In genomic region chr16:38295349-38295930, GRCm38 (mm10) we compare ENCODE assay signal across 11 mouse cellular contexts. TPM values are rescaled to one million over a fixed set of nuclear protein-coding genes. Genes with fewer than 3 reads are reported as not detected.
DNase-seq lines count a peak whose midpoint lies in the region; ATAC-seq and TF ChIP-seq lines count a peak whose summit lies in the region.
"Had no signal": no experiment of that assay in that cellular context is flagged by ENCODE, and none has a peak within 500 bp of the region (broad histone marks: within the 10 kb centered on the region; RNA-seq: fewer than 3 reads in every experiment).

No protein-coding gene starts in this region.

- no peak overlapping the region for H3K4me2 ChIP-seq in midbrain, postnatal 0 days (ENCODE audit: low read depth, low read length, poor library complexity, severe bottlenecking)
- H3K4me2 ChIP-seq in stomach, embryonic 16.5 days (ENCODE audit: low read depth, low read length): peak overlapping the region; percentile 16; the same call in 1 of the 2 replicates

- H3K9ac ChIP-seq in midbrain, postnatal 0 days (replicated peaks; ENCODE audit: low read length, poor library complexity, severe bottlenecking): no peak overlapping the region
- no peak overlapping the region for H3K9ac ChIP-seq in stomach, embryonic 16.5 days (ENCODE audit: low read length)

- no peaks in the 10 kb centered on the region for H3K27me3 ChIP-seq in midbrain, postnatal 0 days (ENCODE audit: insufficient read depth, low read length)
- H3K27me3 ChIP-seq in midbrain, embryonic 10.5 days (ENCODE audit: low read depth, poor library complexity, severe bottlenecking): no peaks in the 10 kb centered on the region
- H3K27me3 ChIP-seq in stomach, embryonic 16.5 days (ENCODE audit: control insufficient read depth, insufficient read depth, low read length): no peaks in the 10 kb centered on the region

- no peak overlapping the region for H3K4me3 ChIP-seq in midbrain, postnatal 0 days (ENCODE audit: low read depth, low read length)
- H3K4me3 ChIP-seq in midbrain, embryonic 10.5 days: no peak overlapping the region
- no peak overlapping the region for H3K4me3 ChIP-seq in stomach, embryonic 16.5 days (replicated peaks; ENCODE audit: low read length)

- intact Hi-C loops in gastrocnemius, postnatal 14 days (cut with DNase I; ENCODE audit: low total_unique reads): no loop called here

- H3K36me3 ChIP-seq in midbrain, postnatal 0 days (ENCODE audit: insufficient read depth, low read length): no peaks in the 10 kb centered on the region
- H3K36me3 ChIP-seq in midbrain, embryonic 10.5 days: no peaks in the 10 kb centered on the region
- no peaks in the 10 kb centered on the region for H3K36me3 ChIP-seq in stomach, embryonic 16.5 days (ENCODE audit: control insufficient read depth, insufficient read depth, low read length)

- ATAC-seq in midbrain, postnatal 0 days (ENCODE audit: low FRiP score): no peak
- ATAC-seq in stomach, embryonic 16.5 days (ENCODE audit: insufficient read depth, low FRiP score): peak; percentile 69
- ATAC-seq: forebrain, embryonic 14.5 days had no signal

- no peak overlapping the region for H3K27ac ChIP-seq in midbrain, postnatal 0 days (ENCODE audit: low read depth, low read length)
- no peak overlapping the region for H3K27ac ChIP-seq in midbrain, embryonic 10.5 days (replicated peaks)
- peak overlapping the region; percentile 89 for H3K27ac ChIP-seq in stomach, embryonic 16.5 days (ENCODE audit: low read length)

- no peaks in the 10 kb centered on the region for H3K9me3 ChIP-seq in midbrain, postnatal 0 days (ENCODE audit: low read length)
- H3K9me3 ChIP-seq in midbrain, embryonic 10.5 days (replicated peaks): no peaks in the 10 kb centered on the region
- no peaks in the 10 kb centered on the region for H3K9me3 ChIP-seq in stomach, embryonic 16.5 days (replicated peaks; ENCODE audit: control insufficient read depth, low read length)

- WGBS in midbrain, postnatal 0 days: 52% methylated on average over 5 of the region's 5 CpGs
- WGBS in midbrain, embryonic 10.5 days: 70% methylated on average over 5 of the region's 5 CpGs
- 30% methylated on average over 5 of the region's 5 CpGs for WGBS in stomach, embryonic 16.5 days

- peak; percentile 3 for DNase-seq in cerebellum, adult 9-10 months
- no peak for DNase-seq in cerebellum, adult 11-12 months
- DNase-seq in midbrain, postnatal 0 days (ENCODE audit: low spot score): no peak
- no peak for DNase-seq in midbrain, embryonic 10.5 days (ENCODE audit: low spot score)
- DNase-seq in kidney, adult 9 months: peak; percentile 79
- no peak for DNase-seq in thymus, postnatal 36 days
- no peak for DNase-seq in gastrocnemius, postnatal 14 days

- TF ChIP-seq CTCF in midbrain, postnatal 0 days (IDR thresholded peaks at IDR 0.05): peak; percentile 48

- H3K4me1 ChIP-seq in midbrain, postnatal 0 days (ENCODE audit: insufficient read depth, low read length): no peaks in the 10 kb centered on the region
- no peaks in the 10 kb centered on the region for H3K4me1 ChIP-seq in midbrain, embryonic 10.5 days
- H3K4me1 ChIP-seq in stomach, embryonic 16.5 days (ENCODE audit: control insufficient read depth, insufficient read depth, low read length): no peaks in the 10 kb centered on the region

RNA-seq across cellular contexts. Expression of gene Nr1i2, which starts 0.8 kb away (rescaled TPM):
- total RNA-seq in midbrain, postnatal 0 days (2014; rRNA removed): not detected in 2 replicates
- polyA plus RNA-seq in midbrain, postnatal 0 days (2015; fragmentation: Nextera tagmentation; extraction: Ambion mirVana): not detected in 2 replicates
- not detected in 2 replicates for polyA plus RNA-seq in midbrain, embryonic 10.5 days (2016; fragmentation: Nextera tagmentation; extraction: Ambion mirVana)
- 8.6 and 9.2 TPM in 2 replicates for polyA plus RNA-seq in stomach, embryonic 16.5 days (2015; fragmentation: Nextera tagmentation; extraction: Ambion mirVana)
- total RNA-seq in gastrocnemius, postnatal 14 days (2021): not detected
- total RNA-seq: hematopoietic stem cell, adult 5-6 weeks had no signal
- polyA plus RNA-seq: forebrain, embryonic 14.5 days; limb, embryonic 11.5 days had no signal

RNA-seq across cellular contexts. Expression of gene Maats1, which starts 46.5 kb away (rescaled TPM):
- total RNA-seq in midbrain, postnatal 0 days (2014; rRNA removed): 1.2 and 2.1 TPM in 2 replicates
- 1.0 and 1.5 TPM in 2 replicates for polyA plus RNA-seq in midbrain, postnatal 0 days (2015; fragmentation: Nextera tagmentation; extraction: Ambion mirVana)
- 0.78 and 0.98 TPM in 2 replicates for polyA plus RNA-seq in midbrain, embryonic 10.5 days (2016; fragmentation: Nextera tagmentation; extraction: Ambion mirVana)
- polyA plus RNA-seq in stomach, embryonic 16.5 days (2015; fragmentation: Nextera tagmentation; extraction: Ambion mirVana): 0.15 TPM in 1 of 2 replicates, not detected in the other
- not detected for total RNA-seq in gastrocnemius, postnatal 14 days (2021)
- total RNA-seq: hematopoietic stem cell, adult 5-6 weeks had no signal

RNA-seq across cellular contexts. Expression of gene Cox17, which starts 51.4 kb away (rescaled TPM):
- total RNA-seq in midbrain, postnatal 0 days (2014; rRNA removed): 14.5 and 15.0 TPM in 2 replicates
- polyA plus RNA-seq in midbrain, postnatal 0 days (2015; fragmentation: Nextera tagmentation; extraction: Ambion mirVana): 65.3 and 66.1 TPM in 2 replicates
- 129 and 140 TPM in 2 replicates for polyA plus RNA-seq in midbrain, embryonic 10.5 days (2016; fragmentation: Nextera tagmentation; extraction: Ambion mirVana)
- polyA plus RNA-seq in stomach, embryonic 16.5 days (2015; fragmentation: Nextera tagmentation; extraction: Ambion mirVana): 151 and 186 TPM in 2 replicates
- total RNA-seq in gastrocnemius, postnatal 14 days (2021): 100 to 1,000 TPM; 134 to 137 TPM

RNA-seq across cellular contexts. Expression of gene Gm21987, which starts 51.4 kb away (rescaled TPM):
- total RNA-seq in midbrain, postnatal 0 days (2014; rRNA removed): not detected in 2 replicates
- not detected in 2 replicates for polyA plus RNA-seq in midbrain, postnatal 0 days (2015; fragmentation: Nextera tagmentation; extraction: Ambion mirVana)
- polyA plus RNA-seq in midbrain, embryonic 10.5 days (2016; fragmentation: Nextera tagmentation; extraction: Ambion mirVana): not detected in 2 replicates
- polyA plus RNA-seq in stomach, embryonic 16.5 days (2015; fragmentation: Nextera tagmentation; extraction: Ambion mirVana): 0.52 and 0.90 TPM in 2 replicates
- not detected for total RNA-seq in gastrocnemius, postnatal 14 days (2021)
- total RNA-seq: hematopoietic stem cell, adult 5-6 weeks had no signal
- polyA plus RNA-seq: forebrain, embryonic 14.5 days; limb, embryonic 11.5 days had no signal

Comparison
In these comparisons a context has a peak if more than half of its experiments do, and no peak if none do; other contexts are left out.
1. DNase-seq: peak in cerebellum, adult 9-10 months (single experiment) and kidney, adult 9 months (single experiment); none in cerebellum, adult 11-12 months (single experiment), midbrain, postnatal 0 days (single experiment), midbrain, embryonic 10.5 days (single experiment), thymus, postnatal 36 days (0 of 2) and gastrocnemius, postnatal 14 days (single experiment).